Mouse (Mus musculus): Measurements from ENCODE around the gene Gm14295.
"Not testable (repeated sequence)": the region's sequence is repeated elsewhere in the genome, so short reads cannot be mapped to it uniquely, and the experiment has no call there.

Gene Gm14295

GRCm38 (mm10) chr2:176798312-176798711 is at the start of gene Gm14295:
TSS of gene Gm14295 (plus strand) at chr2:176798612.
- CTCF ChIA-PET, result not testable (repeated sequence)

GRCm38 (mm10) chr2:176798785-176799184 is 373 bp downstream of the Gm14295 start:
- CTCF ChIA-PET, result not testable (repeated sequence)

DNA sequence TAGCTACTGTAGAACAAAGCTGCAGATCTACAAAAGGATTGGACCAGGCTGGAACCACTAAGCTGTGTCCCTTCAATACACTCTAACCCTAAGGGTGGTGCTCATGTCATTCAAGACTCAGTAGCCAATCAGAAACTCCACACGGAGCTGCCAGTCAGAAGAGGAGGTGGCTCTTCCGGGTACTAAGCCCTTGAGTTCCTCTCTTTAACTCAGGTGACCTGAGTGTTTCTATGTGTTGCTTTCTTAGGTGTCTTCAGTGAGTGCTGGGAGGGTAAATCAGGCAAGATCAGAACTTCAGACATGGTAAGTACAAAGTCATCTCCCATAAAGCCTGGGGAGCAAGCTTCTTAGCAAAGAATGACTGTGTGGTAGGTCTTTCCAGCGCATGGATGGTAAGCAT is 32.4 kb downstream of the Gm14295 start, which contains the start of gene Gm14408:
TSS of gene Gm14408 (plus strand) at position 301 of the 400 bp plus-strand sequence.
- CTCF ChIA-PET, result not testable (repeated sequence)
